Mouse (Mus musculus) 3134 (cell line): ENCODE data around the gene Nup107.
"Not testable (repeated sequence)": the region's sequence is repeated elsewhere in the genome, so short reads cannot be mapped to it uniquely, and the experiment has no call there.

ENCODE experiments used
- DNase-seq: peaks from one replicate; pipeline ENCODE4 v3.0.0-alpha.2; 2011; ENCODE audit warnings: low spot score; ENCODE audit not compliant: insufficient read length; ENCODE audit errors: extremely low read depth

The Nup107 gene

GRCm38 (mm10) chr10:117739648-117739948 lies 52.9 kb downstream of the Nup107 start:
- DNase-seq: no peak

GRCm38 (mm10) chr10:117738928-117739647 lies 53.4 kb downstream of the Nup107 start:
- DNase-seq: no peak

DNA sequence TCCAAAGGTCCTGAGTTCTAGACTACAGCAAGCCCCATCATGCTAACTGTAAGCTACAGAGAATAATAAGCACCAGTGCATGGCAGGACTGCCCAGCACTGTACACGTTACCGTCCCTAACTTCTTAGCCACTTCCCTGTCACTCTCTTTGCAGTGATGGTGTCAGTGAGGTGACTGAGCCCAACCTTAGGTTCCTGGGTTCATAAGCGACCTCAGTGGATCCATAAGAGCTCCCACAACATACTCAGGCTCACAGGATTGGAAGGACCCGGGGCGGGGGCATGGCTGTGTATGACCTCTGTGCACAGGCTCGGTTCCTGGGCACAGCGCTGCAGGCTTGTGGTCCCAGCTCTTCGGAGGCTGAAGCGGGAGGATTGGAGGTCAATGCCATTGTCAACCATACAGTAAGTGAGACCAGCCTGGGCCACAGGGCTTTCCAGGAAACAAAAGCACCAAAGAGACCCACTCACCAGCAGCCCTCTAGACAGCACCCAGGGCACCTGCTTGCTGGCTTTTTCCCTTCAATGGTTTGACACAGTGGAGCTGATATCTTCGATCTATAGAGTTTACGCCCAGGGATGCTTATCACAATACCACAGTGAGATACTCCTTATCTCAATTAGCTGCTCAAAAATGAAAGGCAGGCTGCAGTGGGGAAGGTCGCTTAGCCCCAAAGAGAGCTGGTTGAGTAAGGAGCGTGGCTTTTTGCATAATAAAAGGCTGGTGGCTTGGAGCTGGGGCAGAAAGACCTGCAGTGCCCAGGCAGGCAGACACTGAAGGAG lies 54.2 kb downstream of the Nup107 start:
- DNase-seq: no peak

DNA sequence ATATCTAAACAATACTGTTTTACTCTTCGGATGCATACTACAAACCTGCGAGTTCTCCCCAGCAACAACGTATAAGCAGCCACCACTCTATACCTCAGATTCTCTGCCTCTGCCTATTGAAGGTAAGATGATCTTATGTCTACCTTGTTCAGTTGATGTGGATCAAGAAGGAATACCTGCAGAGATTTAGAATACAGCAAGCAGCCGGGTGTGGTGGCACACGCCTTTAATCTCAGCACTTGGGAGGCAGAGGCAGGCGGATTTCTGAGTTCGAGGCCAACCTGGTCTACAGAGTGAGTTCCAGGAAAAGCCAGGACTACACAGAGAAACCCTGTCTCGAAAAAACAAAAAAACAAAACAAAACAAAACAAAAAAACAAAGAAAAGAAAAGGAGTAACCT lies 55.0 kb downstream of the Nup107 start:
- not testable (repeated sequence) for DNase-seq

- no peak for DNase-seq
Observed at GRCm38 (mm10) chr10:117737075-117737474, 55.4 kb downstream of the Nup107 start.

DNA sequence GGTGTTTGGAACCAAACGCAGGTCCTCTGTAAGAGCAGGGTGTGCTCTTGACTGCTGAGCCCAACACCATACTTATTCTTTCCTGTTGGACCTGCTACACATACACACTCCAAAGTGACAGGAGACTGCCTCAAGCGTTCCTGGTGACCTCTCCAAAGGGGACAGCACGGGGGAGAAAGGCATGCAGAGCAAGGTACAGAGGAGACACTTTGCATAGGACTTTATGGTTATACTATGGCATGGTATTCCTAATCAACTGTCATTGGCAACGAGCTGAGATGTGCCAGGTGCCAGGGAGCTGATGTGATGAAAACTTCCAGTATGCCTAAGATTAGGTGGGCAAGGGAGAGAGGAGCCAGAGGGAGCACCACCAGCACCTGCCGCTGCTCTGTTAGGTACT lies 55.9 kb downstream of the Nup107 start:
- DNase-seq: no peak

DNA sequence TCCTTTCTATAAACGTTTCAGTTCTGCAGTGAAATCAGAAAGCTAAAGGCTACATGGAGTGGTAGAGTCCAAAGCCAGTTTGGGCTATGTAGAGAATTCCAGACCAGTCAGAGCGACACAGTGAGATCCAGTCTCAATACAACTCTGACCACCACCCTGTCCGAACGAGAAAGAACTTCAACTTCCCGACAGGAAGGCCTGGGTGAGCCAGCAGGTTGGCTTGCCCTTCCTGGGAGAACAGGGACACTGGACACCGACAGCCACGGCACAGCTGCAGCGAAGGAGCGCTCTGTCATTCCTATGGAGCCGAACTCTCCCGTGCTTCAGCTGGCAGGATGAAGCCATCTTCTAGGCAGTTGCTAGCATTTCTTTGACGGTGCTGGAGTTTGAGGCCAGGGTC lies 57.1 kb downstream of the Nup107 start:
- not testable (repeated sequence) for DNase-seq

DNA sequence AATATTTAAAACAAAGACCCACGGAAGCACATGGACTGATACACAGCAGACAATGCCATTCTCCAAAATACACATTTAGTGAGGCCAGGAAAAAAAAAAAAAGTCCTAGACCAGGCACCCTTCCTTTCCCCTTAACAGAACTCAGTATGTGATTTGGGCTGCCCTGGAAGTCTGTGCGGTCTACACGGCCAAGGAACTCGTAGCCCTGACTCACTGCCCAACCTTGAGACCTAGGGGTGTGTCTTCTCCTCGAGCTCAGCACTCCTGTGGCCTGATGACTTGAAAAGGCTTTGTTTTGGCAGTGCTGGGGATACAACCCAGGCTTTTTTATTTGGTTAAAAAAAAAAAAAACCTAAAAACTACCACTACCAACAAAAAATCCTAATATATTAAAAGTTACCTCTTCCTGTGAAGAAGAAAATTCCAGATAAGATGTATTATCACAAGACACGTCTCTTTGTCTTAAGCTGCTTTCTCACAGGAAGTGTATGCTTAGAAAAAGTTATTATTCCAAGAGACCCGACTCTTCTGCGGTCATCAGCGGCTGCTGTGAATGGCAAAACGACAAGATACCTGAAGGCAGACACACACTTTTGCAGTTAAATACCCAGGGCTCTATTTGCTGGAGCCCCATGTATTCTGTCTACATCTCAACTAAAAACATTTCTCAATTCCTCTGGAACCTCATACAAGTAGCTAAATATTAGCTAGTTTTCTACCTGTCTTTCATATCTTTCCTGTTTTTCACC lies 58.2 kb downstream of the Nup107 start:
- not testable (repeated sequence) for DNase-seq

DNA sequence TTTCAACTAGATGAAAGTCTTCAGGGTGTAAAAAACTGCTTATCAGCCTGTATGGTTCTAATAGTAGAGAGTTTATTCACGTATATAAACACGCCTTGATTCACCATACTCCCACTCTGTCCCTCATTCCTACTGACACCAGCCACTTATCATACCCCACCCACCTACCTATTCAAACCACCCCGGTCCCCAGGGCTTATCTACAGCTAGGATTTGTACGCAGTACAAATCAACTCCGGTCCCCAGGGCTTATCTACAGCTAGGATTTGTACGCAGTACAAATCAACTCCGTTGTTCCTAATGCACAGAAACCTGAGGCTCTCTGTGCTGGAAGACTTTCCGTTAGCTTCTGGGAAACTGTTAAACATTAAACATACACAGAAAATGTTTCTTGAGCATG lies 58.9 kb downstream of the Nup107 start:
- DNase-seq: not testable (repeated sequence)

DNA sequence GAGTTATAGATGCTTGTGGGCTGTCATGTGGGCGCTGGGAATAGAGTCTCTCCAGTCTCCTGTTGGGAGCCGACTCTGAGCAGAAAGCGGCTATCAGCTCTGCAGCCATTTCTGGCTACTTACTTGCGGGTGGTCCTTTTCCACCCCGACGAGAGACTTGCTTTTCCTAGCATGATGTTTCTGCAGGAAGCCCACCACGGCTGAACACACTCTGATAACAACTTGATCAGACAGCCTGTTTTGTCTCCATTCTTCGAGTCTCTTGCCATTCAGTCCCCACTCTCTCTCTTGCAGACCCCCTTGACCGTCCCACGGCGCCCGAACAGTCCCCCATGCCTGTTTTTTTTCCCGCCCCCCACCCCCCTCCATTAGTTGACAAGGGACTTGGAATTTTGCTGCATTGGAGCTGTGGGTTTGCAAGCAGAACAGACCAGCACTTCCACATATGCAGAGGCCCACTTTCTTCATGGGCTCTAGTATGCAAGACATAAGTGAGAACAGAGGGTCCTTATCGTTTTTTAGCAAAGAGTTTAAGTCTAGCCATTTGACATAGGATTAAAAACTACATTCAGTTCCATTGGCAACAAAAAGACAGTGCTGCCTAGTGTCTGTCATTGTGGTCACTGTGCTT lies 59.4 kb downstream of the Nup107 start:
- no peak for DNase-seq

- no peak for DNase-seq
Observed at GRCm38 (mm10) chr10:117732184-117732583, 60.3 kb downstream of the Nup107 start.

DNA sequence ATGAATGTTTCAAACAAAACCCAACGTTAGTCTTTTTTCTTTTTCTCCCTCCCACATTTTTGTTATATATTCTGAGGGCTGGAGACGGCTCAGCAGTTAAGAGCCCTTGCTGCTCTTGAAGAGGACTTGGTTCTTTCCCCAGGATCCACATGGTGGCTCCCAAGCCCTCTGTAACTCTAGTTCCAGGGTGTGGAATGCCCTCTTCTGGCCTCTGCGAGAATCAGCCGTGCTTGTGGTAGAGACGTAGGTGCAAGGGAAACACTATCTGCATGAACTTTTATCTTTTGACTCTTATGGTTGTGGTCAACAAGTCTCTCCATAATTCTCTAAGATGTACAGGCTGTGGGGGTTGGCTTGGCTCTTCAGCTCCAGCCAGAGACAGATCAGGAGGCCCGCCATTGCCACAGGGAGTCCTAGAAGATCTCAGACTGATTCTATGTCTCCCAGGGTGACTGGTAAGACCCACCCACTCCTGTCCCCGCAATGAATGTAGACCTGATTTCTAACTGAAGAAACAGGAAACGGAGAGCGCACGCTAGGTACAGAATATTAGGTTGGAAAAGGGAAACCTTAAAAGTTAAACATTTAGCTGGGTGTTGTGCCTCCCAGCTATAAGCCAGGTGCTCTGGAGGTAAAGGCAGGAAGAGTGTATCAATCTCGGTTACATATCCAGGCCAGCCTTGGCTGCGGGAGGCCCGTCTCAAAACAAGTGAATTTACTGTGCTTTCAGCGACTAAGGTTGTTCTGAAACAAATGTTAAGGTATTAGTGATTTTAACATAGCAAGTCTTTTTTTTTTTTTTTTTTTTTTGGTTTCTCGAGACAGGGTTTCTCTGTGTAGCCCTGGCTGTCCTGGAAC lies 61.0 kb downstream of the Nup107 start:
- peak; percentile 47 for DNase-seq

DNA sequence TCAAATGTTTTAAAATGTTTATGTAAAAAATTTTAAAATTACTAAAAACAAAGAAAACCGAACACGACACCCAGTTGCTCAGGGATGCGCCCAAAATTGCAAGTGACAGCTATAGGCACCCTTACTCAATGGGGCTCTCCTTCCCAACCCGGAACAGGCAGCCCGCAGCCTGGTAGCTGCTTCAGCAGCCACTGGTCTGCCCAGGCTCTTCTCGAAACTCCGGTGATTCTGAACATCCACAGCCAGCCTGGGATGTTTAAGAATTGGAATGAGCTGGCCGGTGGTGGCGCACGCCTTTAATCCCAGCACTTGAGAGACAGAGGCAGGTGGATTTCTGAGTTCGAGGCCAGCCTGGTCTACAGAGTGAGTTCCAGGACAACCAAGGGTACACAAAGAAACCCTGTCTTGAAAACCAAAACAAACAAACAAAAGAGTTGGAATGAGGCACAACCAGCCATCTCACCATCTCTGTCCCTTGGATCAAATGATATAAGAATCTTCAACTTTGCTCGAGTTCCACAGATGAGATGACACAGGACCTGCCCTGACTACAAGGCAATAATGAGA lies 61.8 kb downstream of the Nup107 start:
- DNase-seq: no peak

- DNase-seq: no peak
Observed at GRCm38 (mm10) chr10:117730140-117730539, 62.4 kb downstream of the Nup107 start.

DNA sequence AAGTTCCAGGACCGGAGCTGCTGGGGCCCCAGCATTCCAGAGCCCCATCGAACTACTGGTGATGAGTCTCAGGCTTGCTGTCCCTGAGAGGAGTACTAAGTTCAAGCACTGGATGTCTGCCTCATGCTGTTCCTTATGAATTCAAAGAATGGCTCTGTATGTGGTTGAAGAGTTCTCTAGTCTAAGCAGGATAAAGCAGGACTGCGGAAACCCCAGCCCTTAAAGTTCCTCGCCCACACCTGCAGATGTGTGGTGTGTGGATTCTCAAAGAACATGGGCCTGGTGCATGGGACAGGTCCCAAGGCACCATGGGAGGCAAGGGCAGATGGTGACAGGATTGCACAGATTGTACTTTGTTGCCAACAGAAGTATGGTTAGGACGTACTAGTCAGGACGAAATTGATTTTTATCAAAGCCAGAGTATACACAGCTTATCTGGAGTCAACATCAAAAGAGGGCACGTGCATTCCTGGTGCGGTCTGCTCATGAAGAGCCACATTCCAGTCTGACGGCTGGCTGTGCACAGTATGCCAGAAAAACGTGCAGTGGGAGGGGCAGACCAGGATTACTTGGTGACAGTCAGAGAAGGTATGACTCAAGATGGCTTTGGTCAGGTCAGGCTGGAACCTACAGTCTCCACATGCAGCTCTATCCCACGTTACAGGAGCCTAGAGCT lies 63.2 kb downstream of the Nup107 start:
- DNase-seq: no peak

DNA sequence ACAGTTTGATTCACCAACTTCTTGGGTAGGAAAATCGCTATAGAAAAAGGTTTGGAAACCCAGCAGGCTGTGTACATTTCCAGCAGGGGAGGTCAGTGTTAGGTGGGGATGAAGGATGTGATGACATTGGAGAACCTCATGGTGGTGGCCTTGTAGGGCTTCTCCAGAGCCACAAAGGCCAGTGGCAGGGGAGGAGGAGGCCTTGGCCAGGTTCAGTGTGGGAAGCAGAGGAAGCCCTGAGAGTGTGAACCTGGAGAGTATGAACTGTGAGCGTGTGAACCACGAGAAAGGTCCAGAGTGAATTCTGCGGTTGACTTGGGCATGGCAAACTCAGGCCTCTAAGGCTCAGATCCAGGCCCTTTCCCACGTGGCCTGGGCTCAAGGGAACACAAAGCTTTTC lies 63.9 kb downstream of the Nup107 start:
- DNase-seq: no peak

GRCm38 (mm10) chr10:117727518-117728110 lies 64.9 kb downstream of the Nup107 start:
- no peak for DNase-seq

- DNase-seq: no peak
Observed at GRCm38 (mm10) chr10:117726888-117727385, 65.6 kb downstream of the Nup107 start.

GRCm38 (mm10) chr10:117726350-117726749 lies 66.2 kb downstream of the Nup107 start:
- DNase-seq: no peak
